Mouse (Mus musculus) heart, adult 8-10 months (tissue): ENCODE results near the gene Ormdl1. TPM values are rescaled to one million over a fixed set of nuclear protein-coding genes. Genes with fewer than 3 reads are reported as not detected.

ENCODE experiments used
- total RNA-seq, 4 experiments: library from RNA; stranded (reverse); gene quantifications; 2 replicates each; pipeline ENCODE4 v1.2.4; 2022

The Ormdl1 gene
- total RNA-seq, 4 experiments from 2014 or later, result 11.6 to 16.9 (median 16.3) TPM

Other genes starting within 250 kb of the Ormdl1 start
- 1 to 10 TPM in 2 of 4 experiments, under 1 TPM in 2; 0.14 to 1.1 (median 0.64) TPM for gene Mstn, start 235.5 kb upstream of the Ormdl1 start, total RNA-seq
- gene 1700019A02Rik, start 109.5 kb upstream of the Ormdl1 start, total RNA-seq, result not detected
- 10 to 100 TPM; 10.8 to 16.2 (median 13.2) TPM for gene Pms1, start 77 bp upstream of the Ormdl1 start, total RNA-seq
- 1 to 10 TPM in 2 of 4 experiments, under 1 TPM in 2; 0.37 to 5.1 (median 1.0) TPM for gene Gm28778, start within 50 bp of the Ormdl1 start, total RNA-seq
- 10 to 100 TPM; 51.9 to 59.8 (median 57.0) TPM for gene Osgepl1, start 16.5 kb downstream of the Ormdl1 start, total RNA-seq
- gene Asdurf, start 55.5 kb downstream of the Ormdl1 start, total RNA-seq, result 1 to 10 TPM in 3 of 4 experiments, not detected in 1; 1.3 to 9.5 (median 3.5) TPM
- gene Gm28551, start 55.6 kb downstream of the Ormdl1 start, total RNA-seq, result under 1 TPM in 1 of 4 experiments, not detected in 3; 0.25 TPM
- gene Asnsd1, start 55.7 kb downstream of the Ormdl1 start, total RNA-seq, result 10 to 100 TPM; 52.9 to 61.2 (median 57.3) TPM